Mouse (Mus musculus): Measurements from ENCODE around the gene Snap23.

DNA sequence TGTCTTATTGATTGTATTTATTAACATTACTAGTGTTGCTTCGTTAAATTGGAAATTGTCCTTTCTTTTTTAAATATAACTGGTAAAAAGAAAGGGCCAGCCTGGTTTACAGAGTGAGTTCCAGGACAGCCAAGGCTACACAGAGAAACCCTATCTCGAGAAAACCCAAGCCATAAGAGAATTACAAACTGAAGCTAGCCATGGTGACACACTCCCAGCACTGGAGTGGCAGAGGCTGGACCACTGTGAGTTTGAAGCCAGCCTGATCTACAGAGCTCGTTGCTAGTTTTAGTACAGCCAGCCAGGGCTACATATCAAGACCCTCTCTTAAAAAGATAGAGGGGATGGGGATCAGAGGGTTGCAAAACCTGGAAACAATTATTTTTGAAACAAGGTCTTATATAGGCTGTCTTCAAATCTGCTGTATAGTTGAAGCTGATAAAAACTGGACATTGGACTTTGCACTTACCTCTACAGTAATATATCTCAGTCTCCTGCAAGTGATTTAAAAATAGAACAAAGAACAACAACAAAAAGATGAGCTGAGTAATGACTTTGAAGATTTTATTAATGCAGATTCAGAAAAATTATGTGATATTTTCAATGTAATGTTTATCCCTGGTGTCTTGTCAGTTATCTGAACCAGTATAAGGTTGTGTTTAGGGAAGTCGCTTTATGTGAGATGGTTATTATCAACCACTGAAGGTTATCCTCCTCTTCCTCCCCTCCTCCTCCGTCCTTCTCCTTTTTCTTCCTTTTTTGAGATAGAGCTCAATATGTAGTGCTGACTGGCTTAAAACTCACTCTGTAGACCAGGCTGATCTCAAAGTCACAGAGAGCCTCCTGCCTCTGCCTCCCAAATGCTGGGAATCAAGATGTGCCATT is 49.0 kb downstream of the Snap23 start:
- TF ChIP-seq POLR2A (IDR thresholded peaks at IDR 0.05; ENCODE audit: low read depth, low read length) (no peak), CTCF (conservative IDR thresholded peaks at IDR 0.05; ENCODE audit: insufficient read depth, insufficient read length, low read depth, low read length) (no peak)

All from kidney, adult 2 months (tissue).